Mouse (Mus musculus) brain, embryonic 14.5 days (tissue): ENCODE measurements at regions not wholly inside any gene's neighbourhood (a gene's known extent, or its start where the extent isn't known, plus 50 kb on each side); places are given as distances from the start of the nearest gene placed in this dataset.

ENCODE experiments used
- CTCF ChIP-seq: fragments of 200-500 bp; IDR thresholded peaks from 2 replicates; pipeline ENCODE4 v1.5.1; 2012; ENCODE audit warnings: inconsistent platforms, mild to moderate bottlenecking, moderate library complexity, borderline replicate concordance; ENCODE audit not compliant: insufficient read depth, insufficient read length; ENCODE audit errors: extremely low read depth
- POLR2A ChIP-seq: fragments of 200-500 bp; IDR thresholded peaks from 2 replicates; pipeline ENCODE4 v1.6.1; 2012; ENCODE audit warnings: mild to moderate bottlenecking, inconsistent platforms, borderline replicate concordance; ENCODE audit not compliant: poor library complexity, insufficient read depth, insufficient read length, severe bottlenecking; ENCODE audit errors: extremely low read depth

GRCm38 (mm10) chr12:93993875-93994274 is 1698.2 kb upstream of the Flrt2 start:
- TF ChIP-seq CTCF: no peak
- TF ChIP-seq POLR2A: no peak
